ENCODE assay signal across 8 mouse cellular contexts in genomic region chr17:46086341-46086870, GRCm38 (mm10). TPM values are rescaled to one million over a fixed set of nuclear protein-coding genes. Genes with fewer than 3 reads are reported as not detected.
DNase-seq lines count a peak whose midpoint lies in the region; ATAC-seq and TF ChIP-seq lines count a peak whose summit lies in the region.
"Had no signal": no experiment of that assay in that cellular context is flagged by ENCODE, and none has a peak within 500 bp of the region (broad histone marks: within the 10 kb centered on the region; RNA-seq: fewer than 3 reads in every experiment).

No protein-coding gene starts in this region.

- H3K27me3 ChIP-seq in liver, postnatal 0 days (ENCODE audit: insufficient read depth, low read length) = no peaks in the 10 kb centered on the region
- H3K27me3 ChIP-seq in liver, embryonic 12.5 days (replicated peaks) = peaks cover 8% of the 10 kb centered on the region

- intact Hi-C loops in left cerebral cortex, adult 2 months (cut with DNase I) = no loop called here

- no peaks in the 10 kb centered on the region for H3K9me3 ChIP-seq in liver, postnatal 0 days (ENCODE audit: low read length)
- no peaks in the 10 kb centered on the region for H3K9me3 ChIP-seq in liver, embryonic 12.5 days (replicated peaks)
- H3K9me3 ChIP-seq: heart, embryonic 13.5 days had no signal

- no peak overlapping the region for H3K4me2 ChIP-seq in liver, postnatal 0 days (ENCODE audit: low read depth, low read length)
- no peak overlapping the region for H3K4me2 ChIP-seq in liver, embryonic 12.5 days
- H3K4me2 ChIP-seq: heart, embryonic 13.5 days had no signal

- no peaks in the 10 kb centered on the region for H3K36me3 ChIP-seq in liver, postnatal 0 days (replicated peaks; ENCODE audit: insufficient read depth, low read length)
- H3K36me3 ChIP-seq in liver, embryonic 12.5 days = no peaks in the 10 kb centered on the region
- H3K36me3 ChIP-seq: heart, embryonic 13.5 days had no signal

- ATAC-seq in liver, postnatal 0 days = no peak
- no peak for ATAC-seq in liver, embryonic 12.5 days

- H3K4me3 ChIP-seq in liver, postnatal 0 days (ENCODE audit: low read depth, low read length) = no peak overlapping the region
- H3K4me3 ChIP-seq in liver, embryonic 12.5 days = no peak overlapping the region
- no peak overlapping the region for H3K4me3 ChIP-seq in left cerebral cortex, adult 2 months
- H3K4me3 ChIP-seq: heart, embryonic 13.5 days had no signal

- 45% methylated on average over 17 of the region's 17 CpGs for WGBS in liver, postnatal 0 days (ENCODE audit: insufficient replicate concordance)
- 48% methylated on average over 17 of the region's 17 CpGs for WGBS in liver, embryonic 12.5 days (ENCODE audit: insufficient replicate concordance)

- no peak for TF ChIP-seq EP300 in liver, postnatal 0 days (IDR thresholded peaks at IDR 0.05; ENCODE audit: low read depth)

- no peak overlapping the region for H3K27ac ChIP-seq in liver, postnatal 0 days (ENCODE audit: low read depth)
- H3K27ac ChIP-seq in liver, embryonic 12.5 days = no peak overlapping the region
- no peak overlapping the region for H3K27ac ChIP-seq in left cerebral cortex, adult 2 months
- H3K27ac ChIP-seq: heart, embryonic 13.5 days had no signal

- no peak for DNase-seq in liver, postnatal 0 days
- DNase-seq in NIH3T3 (ENCODE audit: low read depth) = peak; percentile 89
- peak; percentile 79 for DNase-seq in embryo, embryonic 9.5 days (ENCODE audit: extremely low spot score)
- peak; percentile 38 to 67 for DNase-seq in lung, postnatal 4 days
- DNase-seq in spleen, postnatal 36 days (ENCODE audit: low spot score in 2 of 2) = no peak
- no peak for DNase-seq in left cerebral cortex, adult 2 months (ENCODE audit: extremely low spot score in 1 of 2, low spot score in 2 of 2)

- H3K9ac ChIP-seq in liver, postnatal 0 days (replicated peaks) = no peak overlapping the region
- no peak overlapping the region for H3K9ac ChIP-seq in liver, embryonic 12.5 days
- H3K9ac ChIP-seq: heart, embryonic 13.5 days had no signal

- peaks cover 11% of the 10 kb centered on the region for H3K4me1 ChIP-seq in liver, postnatal 0 days (ENCODE audit: insufficient read depth)
- peaks cover 21% of the 10 kb centered on the region; the same call in 1 of the 2 replicates for H3K4me1 ChIP-seq in liver, embryonic 12.5 days

- TF ChIP-seq CTCF in liver, postnatal 0 days (IDR thresholded peaks at IDR 0.05; ENCODE audit: low read depth) = peak; percentile 14; the same call in 1 of the 2 replicates
- TF ChIP-seq CTCF in left cerebral cortex, adult 2 months (IDR thresholded peaks at IDR 0.05) = no peak; the same call in 1 of the 2 replicates

RNA-seq across cellular contexts. Expression of gene Mrps18a, which starts 24.4 kb away (rescaled TPM):
- 52.0 and 55.6 TPM in 2 replicates for polyA plus RNA-seq in liver, postnatal 0 days (2015; fragmentation: Nextera tagmentation; extraction: Ambion mirVana)
- 107 and 110 TPM in 2 replicates for polyA plus RNA-seq in liver, embryonic 12.5 days (2016; fragmentation: Nextera tagmentation; extraction: Ambion mirVana)
- total RNA-seq in left cerebral cortex, adult 2 months (2021) = 10 to 100 TPM; 79.3 to 84.5 TPM

RNA-seq across cellular contexts. Expression of gene Vegfa, which starts 54.2 kb away (rescaled TPM):
- 2.8 and 3.1 TPM in 2 replicates for polyA plus RNA-seq in liver, postnatal 0 days (2015; fragmentation: Nextera tagmentation; extraction: Ambion mirVana)
- 3.0 and 3.2 TPM in 2 replicates for polyA plus RNA-seq in liver, embryonic 12.5 days (2016; fragmentation: Nextera tagmentation; extraction: Ambion mirVana)
- 10 to 100 TPM; 88.2 to 90.7 TPM for total RNA-seq in left cerebral cortex, adult 2 months (2021)

RNA-seq across cellular contexts. Expression of gene Rsph9, which starts 57.6 kb away (rescaled TPM):
- 1.7 and 1.8 TPM in 2 replicates for polyA plus RNA-seq in liver, postnatal 0 days (2015; fragmentation: Nextera tagmentation; extraction: Ambion mirVana)
- 0.72 and 1.5 TPM in 2 replicates for polyA plus RNA-seq in liver, embryonic 12.5 days (2016; fragmentation: Nextera tagmentation; extraction: Ambion mirVana)
- 10 to 100 TPM; 21.7 to 22.0 TPM for total RNA-seq in left cerebral cortex, adult 2 months (2021)

Comparison
In these comparisons a context has a peak if more than half of its experiments do, and no peak if none do; other contexts are left out.
1. DNase-seq: peak in NIH3T3 (single experiment), embryo, embryonic 9.5 days (single experiment) and lung, postnatal 4 days (2 of 2); none in liver, postnatal 0 days (single experiment), spleen, postnatal 36 days (0 of 2) and left cerebral cortex, adult 2 months (0 of 2).